Mouse (Mus musculus): ENCODE measurements around the gene Col1a1.

Gene Col1a1

GRCm38 (mm10) chr11:94974951-94975350 lies 38.9 kb downstream of the Col1a1 start:
- no peak for DNase-seq (ENCODE audit: low read depth, low spot score)

- no peak for DNase-seq (ENCODE audit: low read depth, low spot score)
Observed at GRCm38 (mm10) chr11:94976199-94976598, 40.2 kb downstream of the Col1a1 start, which contains the start of gene Sgca. Gene Sgca, minus strand, starts transcription at chr11:94976327.

- DNase-seq (ENCODE audit: low read depth, low spot score), result no peak
Observed at GRCm38 (mm10) chr11:94978178-94978915, 42.3 kb downstream of the Col1a1 start.

- peak; percentile 99 for DNase-seq (ENCODE audit: low read depth, low spot score)
Observed at GRCm38 (mm10) chr11:94978947-94979346, 42.9 kb downstream of the Col1a1 start.

GRCm38 (mm10) chr11:94979462-94980179 lies 43.6 kb downstream of the Col1a1 start:
- no peak for DNase-seq (ENCODE audit: low read depth, low spot score)

- peak; percentile 72 for DNase-seq (ENCODE audit: low read depth, low spot score)
Observed at GRCm38 (mm10) chr11:94985140-94985539, 49.1 kb downstream of the Col1a1 start.

- DNase-seq (ENCODE audit: low read depth, low spot score), result no peak
Observed at GRCm38 (mm10) chr11:94985822-94986221, 49.8 kb downstream of the Col1a1 start.

- DNase-seq (ENCODE audit: low read depth, low spot score), result no peak
Observed at GRCm38 (mm10) chr11:94986435-94986834, 50.4 kb downstream of the Col1a1 start.

- DNase-seq (ENCODE audit: low read depth, low spot score), result no peak
Observed at GRCm38 (mm10) chr11:94987341-94987740, 51.3 kb downstream of the Col1a1 start.

GRCm38 (mm10) chr11:94987851-94988250 lies 51.8 kb downstream of the Col1a1 start:
- DNase-seq (ENCODE audit: low read depth, low spot score), result no peak

GRCm38 (mm10) chr11:94988780-94989561 lies 52.9 kb downstream of the Col1a1 start:
- no peak for DNase-seq (ENCODE audit: low read depth, low spot score)

- DNase-seq (ENCODE audit: low read depth, low spot score), result peak; percentile 99
Observed at GRCm38 (mm10) chr11:94989562-94990017, 53.6 kb downstream of the Col1a1 start.

GRCm38 (mm10) chr11:94990102-94990748 lies 54.2 kb downstream of the Col1a1 start:
- DNase-seq (ENCODE audit: low read depth, low spot score), result no peak

- peak; percentile 97 for DNase-seq (ENCODE audit: low read depth, low spot score)
Observed at GRCm38 (mm10) chr11:94990749-94991577, 54.9 kb downstream of the Col1a1 start, which contains the start of gene Ppp1r9b. Gene Ppp1r9b, plus strand, starts transcription at chr11:94991035.

GRCm38 (mm10) chr11:94991641-94992479 lies 55.8 kb downstream of the Col1a1 start:
- peak; percentile 68 for DNase-seq (ENCODE audit: low read depth, low spot score)

GRCm38 (mm10) chr11:94992480-94992753 lies 56.4 kb downstream of the Col1a1 start:
- DNase-seq (ENCODE audit: low read depth, low spot score), result no peak

GRCm38 (mm10) chr11:94992754-94993606 lies 57.0 kb downstream of the Col1a1 start:
- peak; percentile 73 for DNase-seq (ENCODE audit: low read depth, low spot score)

- peak; percentile 59 for DNase-seq (ENCODE audit: low read depth, low spot score)
Observed at GRCm38 (mm10) chr11:94994208-94994814, 58.3 kb downstream of the Col1a1 start.

All from brain, adult 2 months (tissue).